Mouse (Mus musculus) hindbrain, embryonic 11.5 days (tissue): ENCODE measurements at regions not wholly inside any gene's neighbourhood (a gene's known extent, or its start where the extent isn't known, plus 50 kb on each side); places are given as distances from the start of the nearest gene placed in this dataset.

Experiments
- ATAC-seq: fragments of 200-750 bp; cut with Nextera tagmentation; 2 replicates; pipeline ENCODE4 v1.8.0; 2017; ENCODE audit warnings: mild to moderate bottlenecking, moderate TSS enrichment, moderate library complexity; ENCODE audit not compliant: low FRiP score
- DNase-seq: peaks from one replicate; pipeline ENCODE4 v3.0.0-alpha.2; 2015; ENCODE audit warnings: low spot score
- H3K27ac ChIP-seq: fragments of 300-500 bp; sonication (generic); 2 replicates; pipeline ENCODE4 v1.5.1; 2014; ENCODE audit warnings: mild to moderate bottlenecking, low read depth, low read length
- H3K27me3 ChIP-seq: fragments of 300-500 bp; sonication (generic); 2 replicates; pipeline ENCODE4 v1.6.1; 2014; ENCODE audit warnings: mild to moderate bottlenecking, low read length, moderate library complexity, mixed read lengths; ENCODE audit not compliant: control insufficient read depth, insufficient read depth
- H3K36me3 ChIP-seq: fragments of 300-500 bp; sonication (generic); 2 replicates; pipeline ENCODE4 v1.6.1; 2014; ENCODE audit warnings: mild to moderate bottlenecking, low read length, moderate library complexity, mixed read lengths; ENCODE audit not compliant: control insufficient read depth, insufficient read depth
- H3K4me1 ChIP-seq: fragments of 300-500 bp; sonication (generic); replicated peaks from 2 replicates; pipeline ENCODE4 v1.6.1; 2014; ENCODE audit warnings: low read length, mixed read lengths; ENCODE audit not compliant: control insufficient read depth, insufficient read depth
- H3K4me2 ChIP-seq: fragments of 300-500 bp; sonication (generic); replicated peaks from 2 replicates; pipeline ENCODE4 v1.6.1; 2014; ENCODE audit warnings: mild to moderate bottlenecking, low read depth, low read length
- H3K4me3 ChIP-seq: fragments of 300-500 bp; sonication (generic); 2 replicates; pipeline ENCODE4 v1.5.1; 2014; ENCODE audit warnings: low read depth, low read length
- H3K9ac ChIP-seq: fragments of 300-500 bp; sonication (generic); 2 replicates; pipeline ENCODE4 v1.6.1; 2014; ENCODE audit warnings: low read depth, low read length
- H3K9me3 ChIP-seq: fragments of 300-500 bp; sonication (generic); 2 replicates; pipeline ENCODE4 v1.6.1; 2016; ENCODE audit warnings: low read length; ENCODE audit not compliant: control insufficient read depth
- WGBS: fragments of 180-500 bp; shearing (Covaris S2); extraction: QIAGEN DNeasy Blood & Tissue Kit; methylation state at CpG from one replicate; pipeline ENCODE4 v1.1.7; 2014; 5-methylcytosine and 5-hydroxymethylcytosine counted together

DNA sequence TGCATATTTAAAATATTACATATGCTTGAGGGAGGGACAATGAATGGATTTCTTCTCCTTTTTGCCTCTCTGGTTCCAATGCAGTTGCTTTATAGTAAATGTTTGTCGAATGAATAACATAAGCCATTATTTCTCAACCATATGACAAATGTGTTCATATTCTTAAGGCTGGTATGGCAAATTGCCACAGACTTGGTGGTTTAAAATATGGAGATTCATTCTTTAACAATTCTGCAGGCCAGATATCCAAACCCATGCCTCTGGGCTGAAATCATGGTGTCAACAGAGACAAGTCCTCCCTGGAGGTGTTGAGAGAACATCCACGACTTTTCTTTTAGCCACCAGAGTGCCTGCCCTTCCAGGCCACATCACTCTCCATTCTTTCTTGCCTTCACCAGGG lies 193.4 kb downstream of the Ttc8 start:
- H3K27me3 ChIP-seq, result no peaks in the 10 kb centered on the region
- WGBS, result 78% methylated on average over 2 of the region's 2 CpGs
- H3K36me3 ChIP-seq, result no peaks in the 10 kb centered on the region
- no peaks in the 10 kb centered on the region for H3K9me3 ChIP-seq
- no peak overlapping the region for H3K9ac ChIP-seq
- ATAC-seq, result no peak
- H3K4me3 ChIP-seq, result no peak overlapping the region
- no peaks in the 10 kb centered on the region for H3K4me1 ChIP-seq
- DNase-seq, result no peak
- H3K4me2 ChIP-seq, result no peak overlapping the region
- no peak overlapping the region for H3K27ac ChIP-seq

DNA sequence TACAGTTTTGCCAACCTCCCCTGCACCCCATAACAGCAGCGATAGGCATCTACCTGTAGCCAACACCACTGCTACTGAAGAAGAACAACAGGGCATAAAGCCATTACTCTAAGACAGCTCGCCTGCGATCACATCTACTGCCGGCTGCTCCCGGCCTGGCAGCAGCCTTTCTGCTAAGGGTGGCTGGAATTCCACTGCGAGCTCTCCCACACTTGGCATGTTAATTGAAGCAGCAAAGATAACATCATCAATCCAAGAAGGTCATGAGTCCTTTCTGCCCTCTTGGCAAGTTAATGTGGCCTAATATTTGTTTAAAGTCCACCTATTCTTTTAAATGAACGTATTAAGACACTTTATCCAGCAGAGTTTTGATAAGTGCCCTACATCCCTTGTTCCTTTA lies 196.1 kb downstream of the Ttc8 start:
- no peaks in the 10 kb centered on the region for H3K9me3 ChIP-seq

GRCm38 (mm10) chr12:99118381-99119115 lies 198.2 kb downstream of the Ttc8 start:
- Histone ChIP-seq H3K36me3 (no peaks in the 10 kb centered on the region), H3K9me3 (no peaks in the 10 kb centered on the region), H3K27me3 (no peaks in the 10 kb centered on the region), H3K4me2 (no peak overlapping the region), H3K4me1 (no peaks in the 10 kb centered on the region), H3K9ac (no peak overlapping the region), H3K4me3 (no peak overlapping the region), H3K27ac (no peak overlapping the region)
- DNase-seq, result no peak
- no peak for ATAC-seq
- 91% methylated on average over 12 of the region's 12 CpGs for WGBS

More for the DNA sequence above, 196.1 kb downstream of the Ttc8 start:
- Histone ChIP-seq H3K4me2 (no peak overlapping the region), H3K4me3 (no peak overlapping the region), H3K36me3 (no peaks in the 10 kb centered on the region), H3K4me1 (no peaks in the 10 kb centered on the region), H3K27me3 (no peaks in the 10 kb centered on the region), H3K9ac (no peak overlapping the region), H3K27ac (no peak overlapping the region)
- WGBS, result 67% methylated on average over 7 of the region's 7 CpGs
- no peak for DNase-seq
- ATAC-seq, result no peak

GRCm38 (mm10) chr12:99119966-99120365 lies 199.6 kb downstream of the Ttc8 start:
- 72% methylated on average over 9 of the region's 9 CpGs for WGBS
- Histone ChIP-seq H3K36me3 (no peaks in the 10 kb centered on the region), H3K27ac (no peak overlapping the region), H3K4me1 (no peaks in the 10 kb centered on the region), H3K27me3 (no peaks in the 10 kb centered on the region), H3K9ac (no peak overlapping the region), H3K4me2 (no peak overlapping the region), H3K9me3 (no peaks in the 10 kb centered on the region), H3K4me3 (no peak overlapping the region)
- no peak for DNase-seq
- ATAC-seq, result no peak

DNA sequence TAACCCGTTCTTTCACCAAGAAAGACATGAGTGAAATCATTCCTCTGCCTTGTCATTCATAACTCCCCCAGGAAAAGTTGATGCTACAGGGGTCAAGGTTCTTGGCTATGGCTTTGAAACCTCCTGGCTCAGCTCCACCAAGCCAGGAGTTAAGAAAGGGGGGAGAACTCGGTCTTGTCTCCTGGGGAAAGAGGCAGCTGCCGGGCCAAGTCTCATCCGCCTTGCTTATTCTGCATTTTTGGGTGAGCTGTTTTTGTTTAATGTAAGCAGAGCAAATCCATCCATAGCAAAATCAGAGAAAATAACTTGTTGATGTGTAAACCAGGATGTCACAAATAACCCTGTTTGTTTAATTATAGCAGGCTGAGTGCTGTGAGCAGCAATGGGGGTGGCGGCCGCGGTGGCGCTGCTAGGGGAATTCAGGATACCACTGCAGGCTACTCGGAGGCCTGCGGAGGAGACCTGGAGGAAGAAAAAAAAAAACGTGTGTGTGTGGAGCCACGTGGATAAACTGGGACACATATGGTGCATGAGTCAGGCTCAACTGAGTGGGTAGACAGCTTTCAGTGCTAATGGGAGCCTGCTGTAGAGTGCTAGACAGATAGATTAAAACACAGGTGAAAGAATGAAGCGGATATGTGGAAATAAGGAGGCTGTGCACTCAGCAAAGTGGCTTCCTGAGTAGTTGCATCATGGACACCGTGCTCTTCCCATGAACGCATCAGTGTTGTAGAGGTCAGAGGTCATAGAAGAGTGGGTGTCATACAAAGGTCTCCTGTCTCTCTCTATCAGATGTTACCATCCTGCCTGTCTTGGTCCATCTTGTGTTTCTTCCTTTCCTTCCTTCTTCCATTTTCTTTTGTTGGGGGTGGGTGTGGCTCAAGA lies 203.5 kb downstream of the Ttc8 start:
- Histone ChIP-seq H3K4me1 (no peaks in the 10 kb centered on the region), H3K36me3 (no peaks in the 10 kb centered on the region), H3K27ac (no peak overlapping the region), H3K9ac (no peak overlapping the region), H3K27me3 (no peaks in the 10 kb centered on the region), H3K4me2 (no peak overlapping the region), H3K4me3 (no peak overlapping the region), H3K9me3 (no peaks in the 10 kb centered on the region)
- DNase-seq (no peak), ATAC-seq (no peak)
- 81% methylated on average over 15 of the region's 15 CpGs for WGBS

DNA sequence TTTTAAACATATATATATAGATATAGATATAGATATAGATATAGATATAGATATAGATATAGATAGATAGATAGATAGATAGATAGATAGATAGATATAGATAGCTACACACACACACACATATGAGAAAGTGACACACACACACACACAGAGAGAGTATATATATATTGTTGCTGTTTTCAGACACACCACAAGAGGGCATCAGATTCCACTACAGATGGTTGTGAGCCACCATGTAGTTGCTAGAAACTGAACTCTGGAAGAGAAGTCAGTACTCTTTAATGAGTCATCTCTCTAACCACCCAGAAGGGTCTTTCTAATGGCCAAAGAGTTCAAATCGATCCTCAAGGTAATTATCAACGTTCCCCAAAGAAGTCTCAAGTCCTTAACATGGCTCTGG lies 205.8 kb downstream of the Ttc8 start:
- Histone ChIP-seq H3K4me1 (no peaks in the 10 kb centered on the region), H3K9me3 (no peaks in the 10 kb centered on the region), H3K9ac (no peak overlapping the region), H3K27ac (no peak overlapping the region), H3K27me3 (no peaks in the 10 kb centered on the region), H3K36me3 (no peaks in the 10 kb centered on the region), H3K4me3 (no peak overlapping the region), H3K4me2 (no peak overlapping the region)
- ATAC-seq (no peak), DNase-seq (no peak)
- WGBS, result 93% methylated on average over 2 of the region's 2 CpGs
